ENCODE assay signal across 9 mouse cellular contexts in genomic region chr11:30158028-30158700, GRCm38 (mm10).
DNase-seq lines count a peak whose midpoint lies in the region; ATAC-seq and TF ChIP-seq lines count a peak whose summit lies in the region.
"Had no signal": no experiment of that assay in that cellular context is flagged by ENCODE, and none has a peak within 500 bp of the region (broad histone marks: within the 10 kb centered on the region; RNA-seq: fewer than 3 reads in every experiment).

No protein-coding gene starts in this region.

- peaks cover 24% of the 10 kb centered on the region for H3K4me1 ChIP-seq in intestine, embryonic 15.5 days (replicated peaks)
- H3K4me1 ChIP-seq in intestine, postnatal 0 days (replicated peaks; ENCODE audit: control insufficient read depth, insufficient read depth, low read length), result peaks cover 19% of the 10 kb centered on the region
- peaks cover 19% of the 10 kb centered on the region for H3K4me1 ChIP-seq in embryonic facial prominence, embryonic 15.5 days
- peaks cover 64% of the 10 kb centered on the region for H3K4me1 ChIP-seq in liver, embryonic 12.5 days
- H3K4me1 ChIP-seq in lung, adult 2 months (ENCODE audit: control insufficient read depth, insufficient read depth, low read length), result peaks cover 44% of the 10 kb centered on the region

- 45% methylated on average over 8 of the region's 8 CpGs for WGBS in intestine, embryonic 15.5 days
- 38% methylated on average over 8 of the region's 8 CpGs for WGBS in intestine, postnatal 0 days
- WGBS in embryonic facial prominence, embryonic 15.5 days, result 47% methylated on average over 8 of the region's 8 CpGs
- WGBS in liver, embryonic 12.5 days (ENCODE audit: insufficient replicate concordance), result 27% methylated on average over 8 of the region's 8 CpGs
- WGBS in lung, adult 2 months, result 37% methylated on average over 8 of the region's 8 CpGs

- peak; percentile 94 for DNase-seq in brain, adult 2 months (ENCODE audit: low read depth, low spot score)
- DNase-seq in urinary bladder, postnatal 10 days (ENCODE audit: low spot score), result no peak
- DNase-seq in lung, adult 2 months, result no peak
- DNase-seq in layer of hippocampus, postnatal 10 days (ENCODE audit: low spot score in 2 of 2), result no peak

- H3K27ac ChIP-seq in intestine, embryonic 15.5 days, result no peak overlapping the region
- no peak overlapping the region for H3K27ac ChIP-seq in intestine, postnatal 0 days (ENCODE audit: low read depth, low read length)
- peak overlapping the region; percentile 48; the same call in 1 of the 2 replicates for H3K27ac ChIP-seq in embryonic facial prominence, embryonic 15.5 days (replicated peaks)
- peak overlapping the region; percentile 82 for H3K27ac ChIP-seq in liver, embryonic 12.5 days

- H3K4me3 ChIP-seq in intestine, embryonic 15.5 days (replicated peaks), result no peak overlapping the region
- no peak overlapping the region for H3K4me3 ChIP-seq in intestine, postnatal 0 days (ENCODE audit: low read depth, low read length)
- H3K4me3 ChIP-seq in embryonic facial prominence, embryonic 15.5 days (replicated peaks), result no peak overlapping the region
- peak overlapping the region; percentile 22; the same call in 1 of the 2 replicates for H3K4me3 ChIP-seq in liver, embryonic 12.5 days
- H3K4me3 ChIP-seq in lung, adult 2 months (replicated peaks; ENCODE audit: extremely low read depth, low read depth, low read length), result no peak overlapping the region

- H3K9ac ChIP-seq in intestine, embryonic 15.5 days, result no peak overlapping the region
- H3K9ac ChIP-seq in intestine, postnatal 0 days (ENCODE audit: low read depth, low read length), result no peak overlapping the region
- H3K9ac ChIP-seq in embryonic facial prominence, embryonic 15.5 days, result no peak overlapping the region
- H3K9ac ChIP-seq in liver, embryonic 12.5 days, result peak overlapping the region; percentile 58

- TF ChIP-seq POLR2A in lung, adult 2 months (IDR thresholded peaks at IDR 0.05; ENCODE audit: borderline replicate concordance, extremely low read depth, low read depth, low read length), result no peak

- no peak overlapping the region for H3K4me2 ChIP-seq in intestine, embryonic 15.5 days (replicated peaks)
- no peak overlapping the region for H3K4me2 ChIP-seq in intestine, postnatal 0 days (replicated peaks; ENCODE audit: low read depth)
- no peak overlapping the region for H3K4me2 ChIP-seq in embryonic facial prominence, embryonic 15.5 days (replicated peaks)
- H3K4me2 ChIP-seq in liver, embryonic 12.5 days, result peak overlapping the region; percentile 66

- no peaks in the 10 kb centered on the region for H3K9me3 ChIP-seq in intestine, embryonic 15.5 days
- H3K9me3 ChIP-seq in intestine, postnatal 0 days (ENCODE audit: control insufficient read depth), result no peaks in the 10 kb centered on the region
- no peaks in the 10 kb centered on the region for H3K9me3 ChIP-seq in embryonic facial prominence, embryonic 15.5 days (replicated peaks)
- H3K9me3 ChIP-seq in liver, embryonic 12.5 days (replicated peaks), result no peaks in the 10 kb centered on the region

- ATAC-seq in intestine, embryonic 15.5 days, result peak; percentile 41; the same call in 1 of the 2 replicates
- ATAC-seq in intestine, postnatal 0 days, result no peak
- ATAC-seq in embryonic facial prominence, embryonic 15.5 days (ENCODE audit: insufficient number of reproducible peaks, low FRiP score, low TSS enrichment, low read depth), result no peak
- peak; percentile 94 for ATAC-seq in liver, embryonic 12.5 days

- no peaks in the 10 kb centered on the region for H3K27me3 ChIP-seq in intestine, embryonic 15.5 days (replicated peaks)
- no peaks in the 10 kb centered on the region for H3K27me3 ChIP-seq in intestine, postnatal 0 days (replicated peaks; ENCODE audit: control insufficient read depth, insufficient read depth, low read length)
- no peaks in the 10 kb centered on the region for H3K27me3 ChIP-seq in embryonic facial prominence, embryonic 15.5 days
- no peaks in the 10 kb centered on the region for H3K27me3 ChIP-seq in liver, embryonic 12.5 days (replicated peaks)
- H3K27me3 ChIP-seq: CH12.LX had no signal

- H3K36me3 ChIP-seq in intestine, embryonic 15.5 days, result peaks cover 11% of the 10 kb centered on the region
- peaks cover 42% of the 10 kb centered on the region for H3K36me3 ChIP-seq in intestine, postnatal 0 days (ENCODE audit: control insufficient read depth, insufficient read depth)
- peaks cover 10% of the 10 kb centered on the region; the same call in 1 of the 2 replicates for H3K36me3 ChIP-seq in embryonic facial prominence, embryonic 15.5 days
- peaks cover 16% of the 10 kb centered on the region for H3K36me3 ChIP-seq in liver, embryonic 12.5 days

- TF ChIP-seq CTCF in intestine, postnatal 0 days (IDR thresholded peaks at IDR 0.05; ENCODE audit: low read depth), result no peak
- TF ChIP-seq CTCF in lung, adult 2 months (IDR thresholded peaks at IDR 0.05; ENCODE audit: insufficient read depth, low read length), result no peak

Comparison
In these comparisons a context has a peak if more than half of its experiments do, and no peak if none do; other contexts are left out.
1. ATAC-seq: peak in intestine, embryonic 15.5 days (single experiment) and liver, embryonic 12.5 days (single experiment); none in intestine, postnatal 0 days (single experiment) and embryonic facial prominence, embryonic 15.5 days (single experiment).
2. H3K27ac ChIP-seq: peak in embryonic facial prominence, embryonic 15.5 days (single experiment) and liver, embryonic 12.5 days (single experiment); none in intestine, embryonic 15.5 days (single experiment) and intestine, postnatal 0 days (single experiment).